Mouse (Mus musculus) lung, adult 2 months (tissue): ENCODE results near the gene Prss40. TPM values are rescaled to one million over a fixed set of nuclear protein-coding genes. Genes with fewer than 3 reads are reported as not detected.

Experiments
- DNase-seq: peaks from one replicate; pipeline ENCODE4 v3.0.0; 2022
- H3K4me1 ChIP-seq: fragments of 200-500 bp; 2 replicates; pipeline ENCODE4 v1.6.1; 2011; ENCODE audit warnings: low read length; ENCODE audit not compliant: control insufficient read depth, insufficient read depth
- H3K4me3 ChIP-seq: fragments of 200-500 bp; replicated peaks from 2 replicates; pipeline ENCODE3; 2011; ENCODE audit warnings: low read depth, mild to moderate bottlenecking, control low read depth, low read length; ENCODE audit errors: extremely low read depth
- CTCF ChIP-seq: fragments of 200-500 bp; IDR thresholded peaks from 2 replicates; pipeline ENCODE4 v1.5.1; 2011; ENCODE audit warnings: mild to moderate bottlenecking, low read length, control low read depth; ENCODE audit not compliant: insufficient read depth
- POLR2A ChIP-seq: fragments of 200-500 bp; IDR thresholded peaks from 2 replicates; pipeline ENCODE4 v1.6.1; 2011; ENCODE audit warnings: low read depth, mild to moderate bottlenecking, control low read depth, low read length, borderline replicate concordance; ENCODE audit errors: extremely low read depth
- WGBS: fragments of 180-500 bp; shearing (Covaris S2); methylation state at CpG from one replicate; pipeline ENCODE4 v1.1.7; 2018; 5-methylcytosine and 5-hydroxymethylcytosine counted together
- polyA plus RNA-seq: library from polyadenylated mRNA; depleted of rRNA; stranded (reverse); fragments of >200 nt; gene quantifications from 2 replicates; pipeline ENCODE4 v1.2.3, GENCODE M21; 2012

Gene Prss40
- polyA plus RNA-seq, 1 experiment: not detected

DNA sequence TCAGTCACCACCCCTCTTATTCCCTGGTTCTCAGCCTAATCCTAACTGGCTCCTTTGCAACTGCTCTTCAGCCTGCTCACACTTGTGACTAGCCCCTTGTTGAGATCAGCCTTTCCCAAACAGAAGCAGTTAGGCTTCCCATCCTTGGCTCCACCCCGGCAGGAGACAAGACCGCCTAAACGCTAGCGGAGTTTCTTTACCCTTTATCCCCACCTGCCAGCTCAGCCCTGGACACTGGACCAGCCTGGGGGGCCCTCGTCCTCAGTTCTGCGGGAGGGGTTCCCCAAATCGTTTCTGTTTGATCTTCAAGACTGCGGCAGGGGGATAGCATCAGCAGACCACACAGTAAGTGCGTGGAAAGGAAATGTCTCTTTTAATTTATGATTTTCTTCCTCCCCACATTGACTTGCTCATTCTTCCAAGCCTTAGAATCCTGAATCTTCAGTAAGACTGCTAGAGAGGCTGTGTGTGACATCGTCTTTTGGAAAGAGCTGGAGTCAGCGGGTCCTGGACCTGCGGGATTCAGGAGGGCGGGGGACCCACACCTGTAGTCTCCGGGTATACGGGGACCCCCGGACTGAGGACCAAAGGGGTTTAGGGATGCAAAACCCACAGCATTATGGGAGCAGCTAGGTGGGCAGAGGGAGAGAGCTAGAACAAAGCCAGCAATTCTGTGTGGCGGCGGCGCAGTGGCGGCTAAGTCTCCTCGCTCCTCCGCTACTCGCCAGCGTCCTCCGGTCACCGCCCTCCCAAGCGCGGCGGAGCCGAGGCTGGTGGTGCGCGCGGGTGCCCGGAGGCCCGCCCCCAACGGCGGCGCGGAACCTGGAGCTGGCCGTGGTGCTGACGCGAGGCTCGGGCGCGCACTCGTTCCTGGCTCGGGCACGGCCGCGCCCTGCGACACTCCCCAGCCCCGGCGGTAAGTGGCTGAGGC is 18.4 kb upstream of the Prss40 start, which contains the start of gene Amer3:
TSS of gene Amer3 (plus strand) at position 807 of the 931 bp plus-strand sequence.
- DNase-seq: peak; percentile 50
- TF ChIP-seq CTCF: no peak
- no peak for TF ChIP-seq POLR2A
- WGBS: 1% methylated on average over 53 of the region's 53 CpGs
- Histone ChIP-seq H3K4me1 (no peaks in the 10 kb centered on the region), H3K4me3 (no peak within 1 kb of the TSS)

DNA sequence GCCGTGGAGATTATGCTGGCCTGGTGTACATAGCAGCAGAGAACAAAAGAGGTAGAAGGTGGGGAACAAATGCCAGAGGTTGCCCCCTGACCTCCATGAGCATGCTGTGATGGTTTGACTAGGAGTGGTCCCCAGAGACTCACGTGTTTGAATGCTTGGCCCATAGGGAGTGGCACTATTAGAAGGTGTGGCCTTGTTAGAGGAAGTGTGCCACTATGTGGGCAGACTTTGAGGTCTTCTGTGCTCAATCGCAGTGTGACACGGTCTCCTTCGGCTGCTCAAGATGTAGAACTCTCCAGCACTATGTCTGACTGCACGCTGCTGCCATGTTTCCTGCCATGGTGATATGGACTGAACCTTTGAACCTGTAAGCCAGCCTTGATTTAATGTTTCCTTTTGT is 12.5 kb upstream of the Prss40 start:
- Histone ChIP-seq H3K4me3 (no peak overlapping the region), H3K4me1 (no peaks in the 10 kb centered on the region)
- no peak for DNase-seq
- TF ChIP-seq CTCF (no peak), POLR2A (no peak)
- WGBS: 73% methylated on average over 6 of the region's 6 CpGs

DNA sequence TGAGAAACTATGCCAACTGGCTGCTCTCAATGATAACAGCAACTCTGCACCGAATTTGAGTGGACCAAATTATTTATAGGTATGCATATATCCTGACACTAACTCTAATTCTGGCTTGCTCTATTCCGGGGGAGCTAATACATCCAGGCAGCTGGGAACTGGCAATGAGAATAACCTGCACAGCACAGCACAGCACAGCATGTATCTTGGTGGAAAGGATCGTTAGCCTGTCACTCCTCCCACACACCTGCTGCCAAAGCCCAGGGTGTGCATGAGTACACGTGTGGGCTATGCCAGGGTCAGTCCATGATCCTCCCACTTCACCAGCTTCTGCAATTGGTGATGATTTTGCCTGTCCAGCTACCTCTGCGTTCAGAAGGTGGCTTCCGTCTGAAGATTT is 10.7 kb upstream of the Prss40 start:
- WGBS: 77% methylated on average over 6 of the region's 6 CpGs
- H3K4me3 ChIP-seq: no peak overlapping the region
- TF ChIP-seq CTCF: no peak
- no peak for TF ChIP-seq POLR2A
- no peak for DNase-seq
- H3K4me1 ChIP-seq: no peaks in the 10 kb centered on the region

DNA sequence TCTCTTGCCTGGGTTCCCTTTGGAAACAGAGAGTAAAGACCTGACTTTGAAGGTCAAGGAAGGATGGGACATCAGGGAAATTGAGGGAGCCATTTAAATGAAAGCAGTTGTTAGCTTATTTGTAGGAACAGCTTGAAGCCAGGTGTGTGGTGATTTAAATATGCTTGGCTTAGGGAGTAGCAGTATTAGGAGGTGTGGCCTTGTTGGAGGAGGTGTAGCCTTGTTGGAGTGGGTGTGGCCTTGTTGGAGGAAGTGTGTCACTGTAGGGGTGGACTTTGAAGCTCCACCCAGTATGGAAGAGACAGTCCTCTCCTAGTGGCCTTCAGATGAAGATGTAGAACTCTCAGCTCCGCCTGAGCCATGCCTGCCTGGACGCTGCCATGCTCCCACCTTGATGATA is 9.1 kb upstream of the Prss40 start:
- TF ChIP-seq CTCF: no peak
- no peak for TF ChIP-seq POLR2A
- H3K4me1 ChIP-seq: no peaks in the 10 kb centered on the region
- no peak overlapping the region for H3K4me3 ChIP-seq
- DNase-seq: no peak
- WGBS: 95% methylated on average over 2 of the region's 2 CpGs

DNA sequence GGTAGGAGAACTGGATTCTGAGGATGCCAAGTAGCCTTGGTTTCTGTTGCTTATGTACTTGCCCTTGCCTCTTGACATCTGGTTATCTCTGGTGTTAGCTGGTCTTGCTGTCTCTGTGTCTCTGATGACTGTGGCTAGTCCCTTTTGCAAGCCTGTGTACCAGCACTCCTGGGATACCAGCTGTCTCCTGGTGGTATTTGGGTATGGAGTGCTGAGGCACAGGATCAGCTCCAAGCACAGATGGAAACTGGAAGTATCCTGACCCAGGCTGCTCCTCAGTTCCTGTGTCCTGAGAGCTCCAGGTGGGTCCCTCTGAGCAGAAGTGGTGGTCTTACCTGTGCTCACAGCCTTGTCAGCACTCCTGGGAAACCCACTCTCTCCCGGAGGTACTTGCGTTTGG is 7.4 kb upstream of the Prss40 start:
- Histone ChIP-seq H3K4me1 (no peaks in the 10 kb centered on the region), H3K4me3 (no peak overlapping the region)
- no peak for DNase-seq
- TF ChIP-seq POLR2A (no peak), CTCF (no peak)
- WGBS: 95% methylated on average over 2 of the region's 2 CpGs

DNA sequence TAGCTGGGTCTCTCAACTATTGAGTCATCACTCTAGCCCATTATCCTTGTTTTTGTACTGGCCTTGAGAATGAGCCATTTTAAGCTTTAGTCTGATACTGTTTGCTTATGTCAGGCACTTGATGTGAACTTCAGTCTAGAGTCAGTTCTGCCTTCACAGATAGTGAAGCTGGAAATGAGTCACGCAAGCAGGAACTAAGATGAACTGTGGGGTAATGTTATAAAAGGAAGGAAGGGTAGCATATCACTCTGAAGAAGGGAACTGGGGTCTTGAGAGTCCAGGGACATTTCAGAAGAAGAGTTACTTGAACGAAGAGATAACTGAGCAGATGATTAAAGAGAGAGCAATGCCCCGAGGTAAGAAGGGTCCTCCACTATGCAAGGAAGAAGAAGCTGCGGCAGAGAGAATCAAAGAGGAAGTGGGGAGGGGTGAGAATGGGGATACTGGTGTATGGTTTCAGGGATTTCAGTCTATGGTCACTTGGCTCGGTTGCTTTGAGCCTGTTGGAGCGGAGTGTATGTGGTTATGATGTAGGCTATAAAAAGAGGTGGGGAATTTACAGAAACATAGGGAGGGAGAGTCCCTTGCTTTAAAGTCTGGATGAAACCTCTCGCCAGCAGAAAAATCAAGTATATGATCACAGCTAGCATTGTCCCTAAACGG is 3.8 kb upstream of the Prss40 start:
- Histone ChIP-seq H3K4me3 (no peak overlapping the region), H3K4me1 (no peaks in the 10 kb centered on the region)
- 65% methylated on average over 8 of the region's 8 CpGs for WGBS
- TF ChIP-seq POLR2A (no peak), CTCF (no peak)
- no peak for DNase-seq

DNA sequence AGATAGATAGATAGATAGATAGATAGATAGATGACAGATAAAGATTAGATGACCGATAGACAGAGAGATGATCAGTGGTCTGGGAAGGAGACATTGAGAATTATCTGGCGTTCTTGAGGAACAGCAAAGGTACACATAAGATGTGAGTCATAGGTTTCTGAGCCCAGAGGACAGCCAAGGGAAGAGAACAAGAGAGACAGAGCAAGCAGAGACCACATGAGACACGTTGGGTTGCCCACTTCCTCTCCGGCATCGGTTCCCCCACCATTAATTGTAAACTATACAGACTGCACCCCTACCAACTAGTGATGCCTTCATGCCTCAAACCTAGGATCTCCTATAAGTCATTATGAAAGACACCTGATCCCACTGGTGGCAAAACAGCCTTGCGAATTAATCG is 6.5 kb downstream of the Prss40 start:
- no peak overlapping the region for H3K4me3 ChIP-seq
- no peaks in the 10 kb centered on the region for H3K4me1 ChIP-seq
- no peak for DNase-seq
- WGBS: 77% methylated on average over 7 of the region's 7 CpGs
- TF ChIP-seq CTCF (no peak), POLR2A (no peak)

DNA sequence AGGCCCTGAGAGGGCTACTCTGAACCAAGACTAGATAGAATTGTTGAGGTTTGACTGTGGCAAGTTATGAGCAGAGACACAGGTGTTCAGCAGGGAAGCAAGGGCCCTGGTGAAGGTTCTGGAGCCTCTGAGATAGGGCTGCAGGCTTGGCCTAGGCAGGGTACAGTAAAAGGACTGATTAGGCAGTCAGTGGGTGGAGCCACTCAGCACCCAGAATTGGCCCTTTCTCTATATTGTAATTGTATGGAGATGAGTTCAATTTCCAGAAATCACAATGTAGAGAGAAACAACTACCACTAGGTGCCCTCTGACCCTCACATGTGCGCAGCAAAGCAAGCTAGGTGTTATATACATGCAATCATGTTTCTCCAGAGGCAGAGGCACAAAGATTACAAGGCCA is 7.1 kb downstream of the Prss40 start:
- Histone ChIP-seq H3K4me1 (no peaks in the 10 kb centered on the region), H3K4me3 (no peak overlapping the region)
- no peak for TF ChIP-seq POLR2A
- no peak for TF ChIP-seq CTCF
- WGBS: 71% methylated on average over 1 of the region's 1 CpGs
- DNase-seq: no peak

DNA sequence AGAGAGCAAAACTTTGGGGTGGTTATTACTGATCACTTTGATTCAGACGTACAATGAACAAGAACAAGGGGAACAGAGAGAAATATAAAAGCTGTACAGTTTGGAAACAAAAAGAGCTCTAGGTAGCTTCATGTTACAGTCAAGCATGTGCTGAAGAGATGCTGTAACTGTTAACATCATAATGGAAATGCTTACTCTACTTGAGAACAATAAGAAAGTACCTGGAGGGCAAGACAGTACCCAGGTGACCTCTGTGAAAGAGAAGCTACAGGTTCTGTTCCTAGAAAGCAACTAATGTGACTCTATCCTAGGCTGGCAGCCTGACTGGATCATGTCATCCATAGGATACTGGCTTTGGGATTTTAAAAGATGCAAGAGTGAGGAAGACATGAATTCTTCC is 13.7 kb downstream of the Prss40 start:
- H3K4me3 ChIP-seq: no peak overlapping the region
- 65% methylated on average over 1 of the region's 1 CpGs for whole genome bisulfite sequencing
- DNase-seq: no peak
- TF ChIP-seq CTCF (no peak), POLR2A (no peak)
- H3K4me1 ChIP-seq: no peaks in the 10 kb centered on the region
